Mouse (Mus musculus) neural tube, embryonic 15.5 days (tissue): ENCODE measurements around the gene Ncor1. TPM values are rescaled to one million over a fixed set of nuclear protein-coding genes. Genes with fewer than 3 reads are reported as not detected.

Source experiments
- ATAC-seq: fragments of 200-750 bp; cut with Nextera tagmentation; 2 replicates; pipeline ENCODE4 v1.8.0; 2017; ENCODE audit warnings: mild to moderate bottlenecking, moderate TSS enrichment, moderate library complexity; ENCODE audit not compliant: low FRiP score
- H3K27ac ChIP-seq: fragments of 300-500 bp; sonication (generic); replicated peaks from 2 replicates; pipeline ENCODE4 v1.5.1; 2015; ENCODE audit warnings: mild to moderate bottlenecking, inconsistent platforms
- H3K27me3 ChIP-seq: fragments of 300-500 bp; sonication (generic); replicated peaks from 2 replicates; pipeline ENCODE4 v1.6.1; 2015; ENCODE audit warnings: inconsistent platforms
- H3K36me3 ChIP-seq: fragments of 300-500 bp; sonication (generic); 2 replicates; pipeline ENCODE4 v1.6.1; 2015; ENCODE audit warnings: inconsistent platforms
- H3K4me1 ChIP-seq: fragments of 300-500 bp; sonication (generic); 2 replicates; pipeline ENCODE4 v1.6.1; 2015; ENCODE audit warnings: inconsistent platforms
- H3K4me2 ChIP-seq: fragments of 300-500 bp; sonication (generic); 2 replicates; pipeline ENCODE4 v1.6.1; 2015; ENCODE audit warnings: inconsistent platforms, mild to moderate bottlenecking, moderate library complexity
- H3K4me3 ChIP-seq: fragments of 300-500 bp; sonication (generic); replicated peaks from 2 replicates; pipeline ENCODE4 v1.5.1; 2015; ENCODE audit warnings: mild to moderate bottlenecking, inconsistent platforms
- H3K9ac ChIP-seq: fragments of 300-500 bp; sonication (generic); replicated peaks from 2 replicates; pipeline ENCODE4 v1.6.1; 2015; ENCODE audit warnings: mild to moderate bottlenecking, inconsistent platforms
- H3K9me3 ChIP-seq: fragments of 300-500 bp; sonication (generic); replicated peaks from 2 replicates; pipeline ENCODE4 v1.6.1; 2016; ENCODE audit warnings: inconsistent platforms
- WGBS: fragments of 180-500 bp; shearing (Covaris S2); methylation state at CpG from one replicate; pipeline ENCODE4 v1.1.7; 2015; ENCODE audit warnings: mixed read lengths; 5-methylcytosine and 5-hydroxymethylcytosine counted together
- polyA plus RNA-seq: library from polyadenylated mRNA; unstranded; fragments of >200 nt; fragmentation: Nextera tagmentation; extraction: Ambion mirVana; gene quantifications from 2 replicates; pipeline ENCODE4 v1.2.1, GENCODE M21; 2015

The Ncor1 gene
- polyA plus RNA-seq, 1 experiment from 2014 or later: 174 TPM

DNA sequence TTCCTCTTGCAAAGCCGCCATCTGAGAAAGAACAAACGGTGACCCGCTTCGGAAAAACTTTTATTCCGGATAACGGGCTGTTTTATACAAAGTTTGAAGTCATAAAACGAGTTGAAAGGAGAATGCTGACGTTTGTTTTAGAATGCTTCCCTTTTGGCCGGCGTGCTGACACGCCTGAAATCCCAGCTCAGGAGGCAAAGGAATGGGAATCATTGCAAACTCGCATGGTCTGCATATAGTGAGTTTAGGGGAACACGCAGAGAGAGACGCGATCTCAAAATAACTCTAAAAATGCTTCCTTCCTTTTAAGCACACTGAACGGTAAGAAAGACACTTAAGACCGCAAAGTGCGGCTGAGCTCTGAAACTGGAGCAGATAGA, 460 bp downstream of the Ncor1 start:
- under 1% methylated on average over 18 of the region's 18 CpGs for WGBS
- Histone ChIP-seq H3K9me3 (no peaks in the 10 kb centered on the region), H3K9ac (peak overlapping the region; percentile 98), H3K4me3 (peak overlapping the region; percentile 94), H3K4me2 (peak overlapping the region; percentile 95), H3K27ac (peak overlapping the region; percentile 98), H3K27me3 (no peaks in the 10 kb centered on the region), H3K36me3 (no peaks in the 10 kb centered on the region), H3K4me1 (peaks cover 27% of the 10 kb centered on the region)
- ATAC-seq: no peak

DNA sequence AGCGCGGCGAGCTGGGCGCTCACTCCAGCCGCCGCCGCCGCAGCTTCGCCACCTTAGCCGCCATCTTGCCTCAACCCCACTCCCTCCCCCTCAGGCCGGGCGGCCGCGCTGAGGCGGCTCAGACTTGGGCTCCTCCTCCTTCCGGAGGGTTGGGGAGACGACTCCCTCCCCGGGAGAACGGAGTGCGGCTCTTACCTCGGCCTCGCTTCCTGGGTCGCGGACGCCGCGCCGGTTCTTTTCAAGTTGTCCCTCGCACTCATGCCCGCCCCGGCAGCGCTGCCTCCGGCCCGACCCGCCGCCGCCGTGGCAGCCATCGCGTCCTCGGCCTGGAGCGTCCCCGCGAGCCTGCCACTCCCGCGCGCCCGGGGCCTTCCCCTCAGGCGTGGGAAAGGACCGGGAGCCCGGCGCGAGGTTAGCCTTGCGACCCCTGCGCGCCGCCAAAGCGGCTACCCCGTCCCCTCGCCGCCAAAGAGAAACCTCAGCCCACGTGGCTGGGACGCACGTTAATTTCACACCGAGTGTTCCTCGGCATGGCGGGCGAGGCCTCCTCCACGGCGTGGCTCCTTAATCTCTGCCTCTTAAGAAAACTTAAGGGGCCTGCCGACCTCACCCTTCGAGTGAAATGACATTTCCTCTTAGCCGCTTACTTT, 975 bp downstream of the Ncor1 start:
- H3K4me2 ChIP-seq: peak overlapping the region; percentile 95
- under 1% methylated on average over 42 of the region's 73 CpGs for WGBS
- no peaks in the 10 kb centered on the region for H3K36me3 ChIP-seq
- H3K4me1 ChIP-seq: peaks cover 27% of the 10 kb centered on the region
- H3K27ac ChIP-seq: peak overlapping the region; percentile 98
- peak overlapping the region; percentile 98 for H3K9ac ChIP-seq
- ATAC-seq: peak; percentile 95
- peak overlapping the region; percentile 94 for H3K4me3 ChIP-seq
- no peaks in the 10 kb centered on the region for H3K9me3 ChIP-seq
- no peaks in the 10 kb centered on the region for H3K27me3 ChIP-seq

DNA sequence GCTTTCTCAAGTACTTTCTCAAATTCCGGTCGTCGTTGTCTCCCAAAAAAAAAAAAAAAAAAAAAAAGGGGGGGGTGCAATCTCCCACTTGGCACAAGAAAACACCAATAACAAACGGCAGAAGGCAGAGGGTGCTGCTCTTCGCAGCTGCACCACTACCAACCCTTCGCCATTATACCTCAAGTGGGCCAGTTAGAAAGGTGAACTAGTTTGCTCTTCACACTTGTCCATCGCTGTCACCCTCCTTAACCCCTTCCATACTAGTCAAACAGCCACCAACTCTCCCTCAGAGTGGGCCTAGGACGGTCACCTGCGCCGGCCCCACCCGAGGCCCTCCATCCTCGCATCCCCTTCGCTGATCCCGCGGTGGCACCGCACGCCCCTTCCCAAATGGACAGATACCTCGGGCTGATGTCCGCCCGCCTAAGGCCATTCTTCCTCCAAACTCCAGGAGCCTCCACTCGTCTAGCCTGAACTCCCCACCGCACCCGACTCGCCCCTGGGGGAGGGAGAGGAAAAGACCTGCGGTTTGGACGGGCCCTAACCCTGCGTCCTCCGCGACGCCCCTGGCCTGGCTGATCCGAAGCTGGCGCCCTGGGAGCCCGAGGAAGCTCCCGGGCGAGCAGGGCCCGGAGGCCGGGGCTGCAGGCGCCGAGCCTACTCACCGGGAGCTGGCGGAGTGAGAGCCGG, 1.7 kb downstream of the Ncor1 start:
- Histone ChIP-seq H3K9me3 (no peaks in the 10 kb centered on the region), H3K27ac (peak overlapping the region; percentile 98), H3K4me1 (peaks cover 27% of the 10 kb centered on the region), H3K4me2 (peak overlapping the region; percentile 95), H3K36me3 (no peaks in the 10 kb centered on the region), H3K9ac (peak overlapping the region; percentile 98), H3K27me3 (no peaks in the 10 kb centered on the region), H3K4me3 (peak overlapping the region; percentile 94)
- WGBS: under 1% methylated on average over 41 of the region's 42 CpGs
- ATAC-seq: peak; percentile 67

DNA sequence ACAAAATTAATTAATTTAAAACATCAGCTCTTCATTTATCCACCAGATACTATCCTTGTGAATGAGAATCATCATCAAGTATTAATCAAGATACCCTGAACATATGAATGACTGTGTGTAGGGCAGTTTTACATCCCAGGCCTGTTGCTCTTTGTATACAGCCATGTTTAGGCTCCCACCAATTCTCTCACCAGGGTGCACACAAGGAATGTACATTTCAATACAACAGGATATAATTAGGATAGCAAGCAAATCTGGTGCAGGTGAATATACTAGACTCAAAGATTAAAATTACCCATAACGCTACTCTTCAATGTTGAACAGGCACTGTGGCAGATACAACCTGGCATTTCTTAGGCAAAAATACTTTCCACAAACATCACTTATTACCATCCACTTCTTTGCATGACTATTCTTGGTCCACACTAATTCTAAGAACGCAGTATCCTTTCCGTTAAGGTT, 2.3 kb downstream of the Ncor1 start:
- no peaks in the 10 kb centered on the region for H3K9me3 ChIP-seq
- H3K36me3 ChIP-seq: no peaks in the 10 kb centered on the region
- peak overlapping the region; percentile 98 for H3K27ac ChIP-seq
- peak overlapping the region; percentile 98 for H3K9ac ChIP-seq
- peak overlapping the region; percentile 94 for H3K4me3 ChIP-seq
- no peaks in the 10 kb centered on the region for H3K27me3 ChIP-seq
- peak overlapping the region; percentile 95 for H3K4me2 ChIP-seq
- H3K4me1 ChIP-seq: peaks cover 27% of the 10 kb centered on the region
- ATAC-seq: no peak
- 4% methylated on average over 3 of the region's 3 CpGs for WGBS

DNA sequence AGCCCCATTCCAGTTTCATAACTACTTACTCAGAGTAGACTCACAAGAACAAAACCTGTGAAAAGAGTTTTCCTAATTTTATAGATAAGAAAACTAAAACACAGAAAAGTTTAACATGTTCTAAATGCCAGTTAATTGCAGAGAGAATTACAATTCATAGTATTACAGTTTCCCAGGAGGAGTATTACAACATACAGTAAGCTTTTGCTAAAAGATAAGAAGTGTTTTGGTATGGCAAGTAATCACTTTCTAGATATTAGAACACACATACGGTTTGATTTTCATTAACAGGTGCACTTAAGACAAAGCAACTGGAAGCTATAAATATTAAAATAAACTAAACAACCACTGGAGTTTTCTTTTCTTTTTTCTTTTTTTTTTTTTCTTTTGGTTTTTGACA, 3.1 kb downstream of the Ncor1 start:
- Histone ChIP-seq H3K4me3 (peak overlapping the region; percentile 94; the same call in 1 of the 2 replicates), H3K9ac (no peak overlapping the region)

DNA sequence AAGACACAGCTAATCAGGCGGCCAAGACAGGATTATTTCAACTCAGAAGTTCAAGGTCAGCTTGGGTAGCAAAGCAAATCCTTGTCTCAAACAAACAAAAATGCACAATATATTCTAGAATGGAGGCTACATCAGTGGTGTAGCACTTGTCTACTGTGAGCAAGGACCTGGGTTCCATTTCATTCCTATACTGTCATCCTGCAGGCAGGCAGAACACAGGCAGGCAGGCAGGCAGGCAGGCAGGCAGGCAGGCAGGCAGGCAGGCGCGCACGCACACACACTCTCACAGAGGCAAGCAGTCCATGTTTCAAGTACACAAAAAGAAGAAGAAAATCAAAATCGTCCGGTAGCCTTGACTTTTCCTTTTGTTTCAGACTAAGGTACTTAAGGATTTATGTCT, 9.4 kb downstream of the Ncor1 start:
- WGBS: 89% methylated on average over 6 of the region's 6 CpGs
- H3K9ac ChIP-seq: no peak overlapping the region
- no peaks in the 10 kb centered on the region for H3K27me3 ChIP-seq
- no peak overlapping the region for H3K4me2 ChIP-seq
- no peak overlapping the region for H3K27ac ChIP-seq
- H3K4me3 ChIP-seq: no peak overlapping the region
- no peak for ATAC-seq
- no peaks in the 10 kb centered on the region for H3K36me3 ChIP-seq
- H3K4me1 ChIP-seq: peaks cover 2% of the 10 kb centered on the region; the same call in 1 of the 2 replicates
- no peaks in the 10 kb centered on the region for H3K9me3 ChIP-seq

More for the DNA sequence above, 3.1 kb downstream of the Ncor1 start:
- H3K9me3 ChIP-seq: no peaks in the 10 kb centered on the region
- WGBS: 79% methylated on average over 1 of the region's 1 CpGs
- H3K4me1 ChIP-seq: peaks cover 27% of the 10 kb centered on the region
- H3K4me2 ChIP-seq: peak overlapping the region; percentile 95
- no peaks in the 10 kb centered on the region for H3K27me3 ChIP-seq
- no peaks in the 10 kb centered on the region for H3K36me3 ChIP-seq
- H3K27ac ChIP-seq: no peak overlapping the region
- no peak for ATAC-seq

DNA sequence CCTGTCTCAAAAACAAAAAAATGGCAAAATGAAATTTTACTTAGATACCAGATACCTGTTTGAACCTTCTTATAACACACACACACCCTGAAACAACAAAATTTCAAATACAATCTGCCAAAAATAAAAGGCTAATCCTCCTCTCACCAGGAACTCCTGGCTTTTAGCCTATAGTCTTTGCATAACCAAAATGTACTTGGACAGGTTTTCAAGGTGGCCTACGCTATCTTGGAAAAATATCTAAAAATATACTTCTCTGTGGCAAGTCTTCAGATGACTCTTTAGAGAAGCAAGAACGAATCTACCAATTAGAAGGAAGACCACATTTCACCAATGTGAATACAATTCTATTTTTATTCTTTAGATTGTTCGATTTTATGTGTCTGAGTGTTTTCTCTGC, 12.5 kb downstream of the Ncor1 start:
- Histone ChIP-seq H3K27me3 (no peaks in the 10 kb centered on the region), H3K27ac (no peak overlapping the region), H3K9me3 (no peaks in the 10 kb centered on the region), H3K36me3 (no peaks in the 10 kb centered on the region), H3K4me1 (no peaks in the 10 kb centered on the region), H3K4me3 (no peak overlapping the region), H3K4me2 (no peak overlapping the region), H3K9ac (no peak overlapping the region)
- WGBS: 97% methylated on average over 3 of the region's 3 CpGs
- no peak for ATAC-seq

DNA sequence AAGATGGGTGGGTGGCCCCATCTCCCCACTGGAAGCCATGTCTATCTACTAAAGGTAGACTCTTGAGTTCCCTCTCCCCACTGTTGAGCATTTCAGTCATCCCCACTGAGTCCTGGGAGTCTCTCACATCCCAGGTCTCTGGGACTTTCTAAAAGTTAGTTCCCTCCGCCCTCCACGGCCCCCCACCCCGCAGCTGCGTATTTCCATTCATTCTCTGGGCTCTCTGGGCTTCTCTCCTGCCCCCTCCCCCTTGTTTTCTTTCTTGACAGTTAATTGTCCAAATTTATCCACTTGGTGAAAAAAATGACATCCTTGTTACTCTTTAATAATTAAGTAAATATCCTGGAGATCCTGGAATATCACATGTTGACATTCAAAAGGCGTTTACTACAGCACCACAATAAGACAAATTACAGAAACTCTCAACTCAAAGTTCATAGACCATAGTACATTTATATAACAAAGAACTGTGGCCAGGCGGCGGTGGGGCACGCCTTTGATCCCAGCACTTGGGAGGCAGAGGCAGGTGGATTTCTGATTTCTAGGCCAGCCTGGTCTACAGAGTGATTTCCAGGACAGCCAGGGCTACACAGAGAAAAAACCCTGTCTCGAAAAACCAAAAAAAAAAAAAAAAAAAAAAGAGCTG, 17.5 kb downstream of the Ncor1 start:
- no peak for ATAC-seq
- 97% methylated on average over 9 of the region's 9 CpGs for WGBS

DNA sequence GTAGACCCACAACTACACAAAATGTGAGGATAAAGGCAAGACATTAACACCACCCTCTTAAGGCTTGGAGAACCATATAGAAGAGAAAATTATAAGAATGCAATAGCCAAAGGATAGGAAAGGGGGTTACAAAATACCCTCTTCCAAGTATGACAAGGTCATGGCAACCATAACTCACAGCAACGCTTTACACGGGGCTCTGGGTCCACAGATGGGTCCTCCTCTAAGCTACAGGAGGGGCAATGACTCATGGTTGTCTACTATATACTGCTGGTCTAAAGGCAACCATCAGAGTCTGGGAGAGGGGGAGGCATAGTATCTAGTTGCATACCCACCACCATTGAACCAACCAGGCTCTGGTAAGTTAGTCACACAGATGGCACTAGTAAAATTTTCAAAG, 26.1 kb downstream of the Ncor1 start:
- peaks cover 31% of the 10 kb centered on the region for H3K36me3 ChIP-seq
- WGBS: 100% methylated on average over 2 of the region's 2 CpGs

More for the DNA sequence above, 17.5 kb downstream of the Ncor1 start:
- no peaks in the 10 kb centered on the region for H3K27me3 ChIP-seq
- no peaks in the 10 kb centered on the region for H3K9me3 ChIP-seq
- no peak overlapping the region for H3K4me2 ChIP-seq
- H3K36me3 ChIP-seq: peaks cover 4% of the 10 kb centered on the region; the same call in 1 of the 2 replicates
- no peak overlapping the region for H3K27ac ChIP-seq
- no peak overlapping the region for H3K9ac ChIP-seq
- no peaks in the 10 kb centered on the region for H3K4me1 ChIP-seq
- no peak overlapping the region for H3K4me3 ChIP-seq

DNA sequence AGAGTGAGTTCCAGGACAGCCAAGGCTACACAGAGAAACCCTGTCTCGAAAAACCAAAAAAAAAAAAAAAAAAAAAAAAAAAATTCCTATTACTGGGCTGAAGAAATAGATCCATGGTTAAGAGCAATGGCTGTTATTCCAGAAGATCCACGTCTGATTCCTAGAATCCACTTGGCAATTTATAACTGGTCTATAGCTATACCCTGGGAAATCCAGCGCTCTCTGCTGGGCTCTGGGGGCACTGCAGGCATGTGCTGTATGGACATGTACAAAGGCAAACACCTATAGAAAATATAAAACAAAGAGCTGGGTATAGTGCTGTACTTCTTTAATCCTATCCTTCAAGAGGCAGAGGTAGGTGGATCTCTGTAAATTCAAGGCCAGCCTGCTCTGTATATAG, 31.2 kb downstream of the Ncor1 start:
- Histone ChIP-seq H3K9ac (no peak overlapping the region), H3K36me3 (peaks cover 34% of the 10 kb centered on the region), H3K9me3 (no peaks in the 10 kb centered on the region), H3K4me2 (no peak overlapping the region), H3K4me1 (no peaks in the 10 kb centered on the region), H3K4me3 (no peak overlapping the region), H3K27me3 (no peaks in the 10 kb centered on the region), H3K27ac (no peak overlapping the region)
- no peak for ATAC-seq
- 83% methylated on average over 2 of the region's 3 CpGs for WGBS

More for the DNA sequence above, 26.1 kb downstream of the Ncor1 start:
- Histone ChIP-seq H3K9me3 (no peaks in the 10 kb centered on the region), H3K27me3 (no peaks in the 10 kb centered on the region), H3K4me3 (no peak overlapping the region), H3K4me2 (no peak overlapping the region), H3K27ac (no peak overlapping the region), H3K4me1 (no peaks in the 10 kb centered on the region), H3K9ac (no peak overlapping the region)
- ATAC-seq: no peak

DNA sequence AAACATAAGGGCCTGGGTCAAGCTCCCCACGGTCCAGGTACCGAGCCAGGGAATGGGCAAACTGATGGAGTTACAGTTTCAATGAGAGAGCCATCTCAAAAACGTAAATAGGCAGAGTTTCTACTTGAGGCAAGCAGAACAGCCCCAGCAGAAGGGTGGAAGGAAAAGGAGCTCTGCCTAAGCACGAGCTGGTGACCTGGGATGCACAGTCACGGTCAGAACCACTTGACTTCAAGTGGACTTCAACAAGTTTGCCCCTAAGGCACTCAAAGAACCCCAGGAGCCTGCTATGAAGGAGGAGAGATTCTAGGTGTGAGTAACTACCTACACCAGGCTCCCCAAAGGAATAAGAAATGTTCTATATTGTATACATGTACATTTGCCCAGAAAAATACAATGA, 32.1 kb downstream of the Ncor1 start:
- Histone ChIP-seq H3K27ac (no peak overlapping the region), H3K9me3 (no peaks in the 10 kb centered on the region), H3K36me3 (peaks cover 31% of the 10 kb centered on the region), H3K4me3 (no peak overlapping the region), H3K4me2 (no peak overlapping the region), H3K27me3 (no peaks in the 10 kb centered on the region), H3K4me1 (no peaks in the 10 kb centered on the region), H3K9ac (no peak overlapping the region)
- 91% methylated on average over 5 of the region's 5 CpGs for WGBS
- ATAC-seq: no peak

DNA sequence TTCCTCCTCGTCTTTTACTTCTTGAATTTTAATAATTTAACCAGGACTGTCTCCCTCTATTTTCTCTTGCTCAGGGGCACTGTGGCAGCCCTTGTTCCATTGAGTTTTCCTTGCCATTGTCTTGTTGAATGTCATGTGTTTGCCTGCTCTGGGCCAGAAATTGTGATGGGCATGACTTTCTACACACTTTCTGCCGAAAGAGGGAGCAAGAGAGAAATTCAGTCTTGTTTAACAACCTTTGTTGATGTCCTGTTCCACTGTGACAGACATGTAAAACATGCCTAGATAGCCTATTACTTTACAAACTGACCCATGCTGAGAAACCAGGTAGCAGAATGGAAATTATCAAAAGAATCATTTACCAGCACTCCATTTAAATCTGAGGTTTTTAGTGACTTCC, 33.8 kb downstream of the Ncor1 start:
- Histone ChIP-seq H3K9ac (no peak overlapping the region), H3K36me3 (peaks cover 31% of the 10 kb centered on the region), H3K27me3 (no peaks in the 10 kb centered on the region), H3K9me3 (no peaks in the 10 kb centered on the region), H3K4me3 (no peak overlapping the region), H3K27ac (no peak overlapping the region), H3K4me1 (no peaks in the 10 kb centered on the region), H3K4me2 (no peak overlapping the region)
- no peak for ATAC-seq
- WGBS: 77% methylated on average over 2 of the region's 2 CpGs
